Mouse (Mus musculus): Measurements from ENCODE around the gene Pmpca. TPM values are rescaled to one million over a fixed set of nuclear protein-coding genes. Genes with fewer than 3 reads are reported as not detected.
"Not testable (repeated sequence)": the region's sequence is repeated elsewhere in the genome, so short reads cannot be mapped to it uniquely, and the experiment has no call there.

Gene Pmpca
- total RNA-seq, 2 experiments from 2014 or later: 111 to 112 TPM

DNA sequence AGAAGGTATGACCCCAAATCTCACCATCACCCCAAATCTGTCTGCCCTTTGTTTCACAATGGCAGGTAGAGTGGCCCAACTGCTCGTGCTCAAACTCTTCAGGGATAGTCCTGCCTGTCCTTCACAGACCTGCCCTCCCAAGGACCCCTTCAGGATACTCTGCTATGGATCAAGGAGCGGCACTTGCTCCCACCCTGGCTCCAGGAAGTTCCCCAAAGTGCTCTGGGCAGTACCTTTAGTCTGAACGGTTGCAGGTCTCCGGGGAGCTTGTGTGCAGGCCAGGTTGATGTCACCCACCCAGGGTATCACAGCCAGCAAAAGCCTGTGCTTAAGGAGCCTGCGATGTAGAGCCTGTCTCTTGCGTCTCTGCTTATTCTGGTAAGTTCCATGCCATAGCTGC lies 21.2 kb upstream of the Pmpca start:
- DNase-seq (ENCODE audit: low spot score in 2 of 2): no peak

- no peak for DNase-seq (ENCODE audit: low spot score in 2 of 2)
Observed at GRCm38 (mm10) chr2:26368572-26368971, 20.6 kb upstream of the Pmpca start.

DNA sequence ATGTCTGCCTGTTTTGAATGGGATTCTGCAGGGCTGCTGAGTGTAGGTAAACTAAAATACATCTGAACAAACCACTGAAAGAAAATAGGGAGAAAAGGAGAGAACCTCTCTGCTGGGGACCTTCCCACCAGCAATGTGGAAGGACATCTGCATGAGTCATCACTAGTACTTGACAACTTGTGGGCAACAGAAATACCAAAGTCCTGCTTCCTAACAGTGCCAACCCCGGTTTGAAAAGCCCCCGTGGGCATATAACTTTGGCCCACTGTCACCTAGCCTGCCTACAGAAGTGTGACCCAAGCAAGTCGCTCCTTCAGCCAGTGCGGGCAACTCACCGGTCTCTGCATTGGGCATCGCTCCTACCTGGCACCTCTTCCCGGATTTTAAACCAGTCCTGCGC lies 16.7 kb upstream of the Pmpca start:
- DNase-seq (ENCODE audit: low spot score in 2 of 2): no peak

DNA sequence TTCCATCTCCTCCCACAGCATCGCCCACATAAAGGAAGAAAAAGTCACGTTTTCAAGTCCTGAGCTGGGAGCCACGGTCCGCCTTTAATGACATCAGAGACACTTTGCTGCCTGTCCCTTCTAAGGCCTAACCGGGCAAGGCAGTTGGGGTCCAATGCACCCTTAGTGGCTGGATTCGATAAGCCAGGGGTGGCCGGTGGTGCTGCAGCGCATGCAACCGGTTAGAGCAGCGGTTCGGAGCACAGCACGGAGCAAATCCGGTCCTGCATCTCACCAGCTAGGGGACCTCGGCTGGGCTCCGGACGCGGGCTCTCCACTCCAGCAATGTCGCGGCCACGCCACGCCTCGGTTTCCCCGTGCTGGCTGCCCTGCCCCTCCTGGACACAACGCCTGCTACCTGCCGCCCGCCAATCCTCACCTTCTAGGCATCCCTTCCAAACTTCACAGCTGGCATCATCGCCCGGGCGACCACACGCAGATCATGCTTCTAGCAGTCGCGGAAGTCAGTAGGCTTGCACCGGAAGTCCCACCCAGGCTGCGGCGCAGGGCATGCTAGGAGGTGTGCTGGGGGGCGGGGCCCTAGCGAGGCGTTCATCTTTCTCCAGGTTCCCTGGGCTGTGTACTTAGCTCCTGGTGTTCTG lies 8.9 kb upstream of the Pmpca start, which contains the start of gene Snapc4:
Snapc4 (minus strand) TSS at position 523 of the 641 bp plus-strand sequence.
- DNase-seq (ENCODE audit: low spot score in 2 of 2): peak; percentile 72 to 80

- not testable (repeated sequence) for DNase-seq (ENCODE audit: low spot score in 2 of 2)
Observed at GRCm38 (mm10) chr2:26380871-26381270, 8.3 kb upstream of the Pmpca start.

DNA sequence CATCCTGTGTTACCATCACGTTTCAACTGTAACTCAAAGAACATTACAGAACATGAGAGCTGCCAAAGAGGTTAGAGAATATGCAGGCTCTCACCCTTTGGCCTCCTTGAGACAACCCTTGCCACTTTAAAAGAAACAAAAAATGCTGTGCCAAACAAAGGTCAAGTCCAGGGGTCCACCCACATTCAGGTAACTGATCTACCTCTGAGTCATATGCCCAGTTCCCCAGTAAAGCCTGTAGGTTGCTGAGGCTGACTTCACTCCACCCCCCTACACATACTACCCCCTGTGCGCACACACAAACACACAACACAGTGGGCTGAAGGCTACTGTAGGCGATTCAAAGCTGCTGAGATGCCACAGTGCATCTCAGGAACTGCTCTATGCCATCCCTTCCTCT lies 1.4 kb upstream of the Pmpca start:
- DNase-seq (ENCODE audit: low spot score in 2 of 2): no peak

DNA sequence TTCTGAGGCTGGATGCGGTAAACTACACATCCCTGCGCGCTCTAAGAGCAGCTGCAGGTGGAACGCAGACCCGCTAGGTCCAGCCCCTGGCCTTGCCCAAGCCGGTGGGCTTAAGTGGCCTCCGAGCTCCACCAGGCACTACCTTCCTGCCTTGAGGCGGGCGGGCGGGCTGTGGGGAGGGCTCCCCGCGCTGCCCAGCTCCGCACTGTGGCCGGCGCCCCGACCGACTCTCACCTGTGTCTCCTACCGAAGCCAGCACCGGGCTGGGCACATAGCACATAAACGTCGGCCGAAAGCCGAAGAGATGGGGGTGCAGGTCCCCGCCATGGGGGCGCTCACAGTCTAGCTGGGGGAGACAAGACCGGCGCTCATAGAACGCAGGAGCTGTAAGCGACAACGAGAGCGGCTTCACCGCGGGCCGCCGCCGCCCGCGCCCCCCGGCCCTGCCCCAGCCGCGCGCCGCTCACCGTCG lies 421 bp upstream of the Pmpca start:
- no peak for DNase-seq (ENCODE audit: low spot score in 2 of 2)

GRCm38 (mm10) chr2:26390954-26391353 lies 1.8 kb downstream of the Pmpca start:
- no peak for DNase-seq (ENCODE audit: low spot score in 2 of 2)

- no peak for DNase-seq (ENCODE audit: low spot score in 2 of 2)
Observed at GRCm38 (mm10) chr2:26391617-26392016, 2.5 kb downstream of the Pmpca start.

DNA sequence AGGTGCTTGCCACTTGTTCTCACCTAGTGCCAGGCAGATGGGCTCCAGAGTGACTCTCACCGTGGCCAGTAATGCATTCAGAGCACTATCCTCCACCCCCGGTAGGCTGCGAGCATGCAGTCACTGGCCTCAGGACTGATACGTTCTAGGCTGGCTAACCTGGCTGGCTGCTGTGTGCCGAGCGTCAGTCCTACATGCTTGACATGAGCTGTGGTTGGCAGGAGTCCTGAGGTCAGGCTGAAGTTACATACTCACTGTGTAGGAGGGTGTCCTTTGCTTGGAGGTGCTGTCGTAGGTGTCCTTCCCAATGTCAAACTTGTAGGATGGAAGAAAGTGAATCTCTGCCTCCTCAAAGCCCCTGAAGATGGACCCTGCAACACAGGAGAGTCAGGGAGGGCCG lies 9.8 kb downstream of the Pmpca start:
- DNase-seq (ENCODE audit: low spot score in 2 of 2): no peak

DNA sequence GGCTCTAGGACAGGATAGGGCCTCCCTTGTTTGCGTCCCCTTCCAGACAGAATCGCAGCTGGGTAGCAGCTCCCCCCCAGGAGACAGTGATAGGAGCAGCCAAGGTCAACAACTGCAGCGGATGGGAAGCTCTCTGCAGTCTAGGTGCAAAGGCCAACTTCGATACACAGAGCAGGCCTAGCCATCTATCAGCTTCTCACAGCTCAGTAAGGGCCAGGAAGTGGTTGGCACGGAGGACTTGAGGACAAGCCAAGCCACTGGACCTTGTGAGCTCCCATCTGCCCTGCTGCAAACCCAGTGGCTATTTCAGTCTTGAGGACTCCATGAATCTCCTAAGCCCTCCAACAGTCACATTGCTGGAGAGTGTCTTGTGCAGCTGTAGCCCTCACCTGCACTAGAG lies 10.5 kb downstream of the Pmpca start:
- no peak for DNase-seq (ENCODE audit: low spot score in 2 of 2)

GRCm38 (mm10) chr2:26400296-26400695 lies 11.2 kb downstream of the Pmpca start:
- no peak for DNase-seq (ENCODE audit: low spot score in 2 of 2)

GRCm38 (mm10) chr2:26401023-26401422 lies 11.9 kb downstream of the Pmpca start:
- no peak for DNase-seq (ENCODE audit: low spot score in 2 of 2)

DNA sequence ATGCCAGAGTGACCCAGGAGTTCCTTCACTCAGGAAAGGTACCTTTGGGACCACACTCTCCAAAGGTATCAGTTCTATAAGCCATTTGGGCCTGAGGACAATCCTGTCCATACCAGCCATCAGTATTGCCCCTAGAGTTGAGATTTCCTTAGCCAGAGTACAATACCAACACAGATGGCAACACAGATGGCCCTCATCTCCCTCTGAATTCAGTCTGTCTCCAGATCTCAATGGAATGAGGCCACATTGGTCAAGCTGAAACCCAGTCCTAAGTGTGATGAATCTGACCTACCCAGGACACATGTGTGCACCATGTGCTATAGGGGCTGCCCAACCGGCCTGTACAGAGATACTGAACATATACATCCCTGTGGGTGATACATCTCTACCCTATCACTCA lies 13.1 kb downstream of the Pmpca start:
- DNase-seq (ENCODE audit: low spot score in 2 of 2): no peak

DNA sequence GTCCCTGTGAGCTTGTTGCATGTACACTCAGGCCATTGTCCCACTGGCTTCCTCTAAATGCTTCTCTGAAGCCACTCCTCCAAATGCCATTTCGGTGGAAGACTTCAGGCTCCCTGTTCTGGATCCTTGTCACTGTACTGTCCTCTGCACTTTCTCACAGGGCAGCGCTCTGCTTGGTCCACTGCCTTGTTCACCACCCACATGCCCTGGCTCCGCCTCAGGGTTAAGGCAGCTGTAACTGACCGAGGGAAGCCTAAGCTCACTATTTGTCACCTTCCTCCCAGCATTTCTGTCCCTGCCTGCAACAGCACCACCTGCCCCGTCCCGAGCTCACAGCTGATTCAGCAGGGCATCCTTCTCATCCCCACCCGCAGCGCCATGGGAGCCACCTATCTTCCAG lies 14.2 kb downstream of the Pmpca start:
- DNase-seq (ENCODE audit: low spot score in 2 of 2): no peak

GRCm38 (mm10) chr2:26408515-26409356 lies 19.6 kb downstream of the Pmpca start, which contains the start of gene Inpp5e:
Gene Inpp5e (minus strand): TSS chr2:26409203.
- peak; percentile 99 to 100 for DNase-seq (ENCODE audit: low spot score in 2 of 2)

- no peak for DNase-seq (ENCODE audit: low spot score in 2 of 2)
Observed at GRCm38 (mm10) chr2:26409362-26409761, 20.2 kb downstream of the Pmpca start.

DNA sequence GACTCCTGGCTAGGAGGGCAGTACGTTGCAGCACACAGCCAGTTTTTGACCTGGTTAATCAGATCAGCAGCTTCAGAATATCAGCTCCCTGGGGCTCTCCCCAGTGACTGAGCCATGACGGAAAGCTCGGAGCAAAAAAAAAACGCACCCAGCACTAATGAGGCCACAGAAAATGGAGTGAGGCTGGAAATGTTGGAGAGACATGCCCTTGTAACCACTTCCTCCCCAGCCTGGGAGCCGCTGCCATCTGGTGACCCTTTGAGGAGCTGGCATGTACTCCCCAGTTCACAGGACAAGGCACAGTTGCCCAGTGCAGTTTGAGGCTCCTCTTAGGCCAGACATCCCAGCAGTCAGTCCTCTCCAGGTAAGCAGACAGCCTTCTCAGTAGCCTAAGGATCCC lies 21.0 kb downstream of the Pmpca start:
- DNase-seq (ENCODE audit: low spot score in 2 of 2): no peak

DNA sequence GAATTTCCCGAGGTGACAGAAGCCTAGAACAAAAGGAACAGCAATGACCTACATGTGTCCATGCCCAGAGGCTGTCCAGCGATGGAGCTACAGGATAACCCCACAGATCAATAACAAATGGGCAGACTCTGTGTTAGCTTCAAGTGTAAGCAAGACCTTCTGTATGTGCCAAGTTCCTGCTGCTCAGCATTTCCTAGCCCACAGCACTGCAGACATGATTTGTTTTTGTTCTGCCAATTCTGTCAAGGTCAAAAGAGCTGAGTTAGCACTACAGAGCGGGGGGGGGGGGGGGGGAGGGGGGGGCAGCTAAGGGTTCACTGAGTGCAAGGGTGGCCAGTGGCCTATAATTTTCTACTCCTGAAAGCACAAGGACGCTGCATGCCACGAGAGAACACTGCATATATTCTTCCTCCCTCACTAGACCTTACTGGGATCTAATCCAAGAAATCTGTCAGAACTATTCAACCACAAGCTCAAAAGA lies 21.8 kb downstream of the Pmpca start:
- DNase-seq (ENCODE audit: low spot score in 2 of 2): no peak

GRCm38 (mm10) chr2:26417066-26417465 lies 27.9 kb downstream of the Pmpca start:
- DNase-seq (ENCODE audit: low spot score in 2 of 2): no peak

GRCm38 (mm10) chr2:26418120-26418519 lies 29.0 kb downstream of the Pmpca start:
- DNase-seq (ENCODE audit: low spot score in 2 of 2): no peak

GRCm38 (mm10) chr2:26421969-26422368 lies 32.8 kb downstream of the Pmpca start:
- no peak for DNase-seq (ENCODE audit: low spot score in 2 of 2)
